Mouse (Mus musculus): Measurements from ENCODE around the gene Zfp938.
A peak's percentile ranks its signal among the peaks of the same experiment; 100 is the strongest.

Gene Zfp938

GRCm38 (mm10) chr10:82240742-82241400 lies at the start of gene Zfp938:
Gene Zfp938, minus strand, starts transcription at chr10:82241280.
- peak; percentile 73 to 91 for DNase-seq (ENCODE audit: low spot score in 2 of 2)

DNA sequence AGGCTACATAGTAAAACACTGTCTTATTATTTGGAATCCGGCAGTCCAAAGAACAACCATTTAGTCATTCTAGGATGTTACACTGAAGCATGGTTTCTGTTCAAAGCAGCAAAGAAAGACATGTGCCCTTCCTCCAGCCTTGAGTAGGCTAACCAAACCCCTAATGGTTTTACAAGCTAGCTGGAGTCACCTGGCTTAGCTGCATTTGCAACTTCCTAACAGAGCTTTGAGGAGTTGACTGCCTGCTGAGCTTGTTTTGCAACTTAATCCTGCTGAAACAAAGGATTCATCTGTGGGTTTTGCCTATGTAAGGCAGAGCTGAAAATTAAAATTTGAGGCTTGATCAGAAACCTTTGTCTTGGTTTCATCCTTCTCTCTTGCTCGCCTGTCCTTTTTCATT lies 16.3 kb upstream of the Zfp938 start:
- DNase-seq (ENCODE audit: low spot score in 2 of 2) = no peak

GRCm38 (mm10) chr10:82245021-82245420 lies 3.9 kb upstream of the Zfp938 start:
- DNase-seq (ENCODE audit: low spot score in 2 of 2) = no peak

GRCm38 (mm10) chr10:82241401-82241788 lies 315 bp upstream of the Zfp938 start:
- no peak for DNase-seq (ENCODE audit: low spot score in 2 of 2)

DNA sequence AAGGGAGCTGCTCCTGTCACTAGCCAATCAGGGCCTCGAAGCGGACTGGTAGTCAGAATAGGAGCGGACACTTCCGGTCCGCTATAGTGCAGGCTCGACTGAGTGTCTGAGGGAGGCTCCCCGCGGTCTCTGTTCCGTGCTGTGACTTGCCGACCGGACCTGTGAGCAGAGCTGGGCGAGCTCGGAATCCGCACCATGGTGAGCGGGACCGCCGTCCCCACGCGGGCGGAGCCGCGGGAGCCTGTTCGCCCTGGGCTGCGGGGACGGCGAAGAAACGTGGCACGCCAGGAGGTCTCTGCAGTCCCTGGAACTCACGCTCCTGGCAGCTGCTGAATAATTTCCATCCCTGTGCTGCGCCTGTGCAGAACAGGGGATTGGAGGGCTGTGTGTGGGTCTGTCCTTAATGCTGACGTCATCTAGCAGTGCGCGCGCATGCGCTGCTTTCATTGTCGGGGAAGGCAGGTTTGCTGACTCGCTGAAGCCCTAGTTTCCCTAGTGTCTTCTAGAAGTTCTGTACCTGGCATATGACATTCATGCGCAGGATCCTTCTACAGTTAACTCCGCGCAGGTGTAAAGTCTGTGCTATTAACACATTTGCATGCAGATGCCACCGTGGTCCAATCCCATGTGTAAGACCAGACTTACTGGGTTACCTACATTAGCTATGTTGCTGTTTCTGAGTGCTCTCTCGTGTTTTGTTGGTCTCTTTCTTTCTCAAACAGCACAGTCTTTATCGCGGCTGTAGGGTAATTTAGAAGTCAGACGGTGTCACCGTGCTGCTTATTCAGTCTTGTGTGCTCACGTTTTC lies 62.6 kb downstream of the Zfp938 start:
- DNase-seq (ENCODE audit: low spot score in 2 of 2) = peak; percentile 80 to 89

Measured in left cerebral cortex, adult 9 months (tissue).